Mouse (Mus musculus): Measurements from ENCODE around the gene Mgat4c. TPM values are rescaled to one million over a fixed set of nuclear protein-coding genes. Genes with fewer than 3 reads are reported as not detected.

Gene Mgat4c
- polyA plus RNA-seq (2015; fragmentation: Nextera tagmentation; extraction: Ambion mirVana) = 27.0 and 32.9 TPM in 2 replicates

GRCm38 (mm10) chr10:101681437-101681912 is at the start of gene Mgat4c:
Gene Mgat4c (plus strand): TSS chr10:101681487.
- H3K9me3 ChIP-seq = no peaks in the 10 kb centered on the region

DNA sequence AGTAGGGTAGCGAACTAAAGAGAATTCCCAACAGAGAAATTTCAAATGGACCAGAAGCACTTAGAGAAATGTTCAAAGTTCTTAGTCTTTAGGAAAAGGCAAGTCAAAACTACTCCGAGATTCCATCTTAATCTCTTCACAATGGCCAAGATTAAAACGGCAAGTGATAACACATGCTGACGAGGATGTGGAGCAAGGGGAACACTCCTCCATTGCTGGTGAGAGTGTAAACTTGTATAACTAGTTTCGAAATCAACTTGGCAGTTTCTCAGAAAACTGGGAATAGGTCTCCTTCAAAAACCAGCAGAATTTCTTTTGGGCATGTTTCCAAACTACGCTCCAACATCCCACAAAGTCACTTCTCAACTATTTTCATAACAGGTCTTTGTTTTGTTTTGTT is 46.0 kb upstream of the Mgat4c start:
- WGBS = 84% methylated on average over 6 of the region's 6 CpGs

More at GRCm38 (mm10) chr10:101681437-101681912, at the start of gene Mgat4c:
- Histone ChIP-seq H3K4me2 (replicated peaks) (peak within 1 kb of the TSS; percentile 30), H3K4me1 (replicated peaks) (no peaks in the 10 kb centered on the region), H3K27ac (peak within 1 kb of the TSS; percentile 54), H3K36me3 (no peaks in the 10 kb centered on the region), H3K9ac (replicated peaks) (no peak within 1 kb of the TSS; the same call in 1 of the 2 replicates), H3K4me3 (replicated peaks) (peak within 1 kb of the TSS; percentile 18), H3K27me3 (no peaks in the 10 kb centered on the region)
- peak; percentile 67 for ATAC-seq
- 41% methylated on average over 6 of the region's 6 CpGs for WGBS

DNA sequence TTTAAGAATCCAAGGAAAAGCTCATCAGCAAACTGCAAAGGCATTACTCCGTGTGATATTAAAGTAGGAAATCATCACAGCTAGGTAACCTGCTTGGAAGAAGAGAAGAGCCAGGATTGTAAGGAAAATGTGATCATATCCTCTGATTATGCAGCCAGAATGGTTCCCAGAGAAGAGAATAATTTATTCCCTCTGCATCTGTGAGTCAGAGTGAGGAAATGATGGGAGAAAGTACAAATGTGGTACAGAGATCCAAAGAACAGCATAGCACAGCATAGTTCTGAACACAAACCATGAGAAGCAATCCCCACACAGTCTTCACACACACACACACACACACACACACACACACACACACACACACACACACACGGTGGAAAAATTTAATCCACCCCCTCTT is 40.2 kb upstream of the Mgat4c start:
- Histone ChIP-seq H3K27me3 (no peaks in the 10 kb centered on the region), H3K4me2 (replicated peaks) (no peak overlapping the region), H3K9ac (replicated peaks) (no peak overlapping the region), H3K4me1 (replicated peaks) (no peaks in the 10 kb centered on the region), H3K9me3 (no peaks in the 10 kb centered on the region), H3K4me3 (replicated peaks) (no peak overlapping the region), H3K27ac (no peak overlapping the region), H3K36me3 (no peaks in the 10 kb centered on the region)
- ATAC-seq = no peak
- 60% methylated on average over 2 of the region's 2 CpGs for WGBS

More for the DNA sequence above, 46.0 kb upstream of the Mgat4c start:
- Histone ChIP-seq H3K4me2 (replicated peaks) (no peak overlapping the region), H3K9ac (replicated peaks) (no peak overlapping the region), H3K4me3 (replicated peaks) (no peak overlapping the region), H3K36me3 (no peaks in the 10 kb centered on the region), H3K27me3 (no peaks in the 10 kb centered on the region), H3K4me1 (replicated peaks) (no peaks in the 10 kb centered on the region), H3K27ac (no peak overlapping the region), H3K9me3 (no peaks in the 10 kb centered on the region)
- no peak for ATAC-seq

DNA sequence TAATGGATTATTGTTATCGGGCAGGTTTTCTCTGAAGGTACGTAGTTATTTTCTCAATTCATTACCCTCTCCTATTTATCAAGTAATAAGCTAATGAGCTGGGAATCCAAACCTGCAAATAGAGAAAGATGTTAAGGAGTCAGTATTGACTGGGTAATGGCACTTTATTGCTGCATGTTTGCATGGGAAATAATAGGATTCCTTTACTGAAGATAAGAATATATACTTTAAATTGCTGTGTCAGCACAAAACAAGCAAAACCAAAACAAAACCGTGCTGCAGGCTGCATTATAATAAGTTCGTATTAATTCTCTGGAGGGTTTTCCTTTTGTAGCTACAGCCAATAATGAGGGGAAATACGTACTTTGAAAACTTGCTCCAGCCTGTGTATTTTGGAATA is 627 bp downstream of the Mgat4c start:
- Histone ChIP-seq H3K4me3 (replicated peaks) (peak overlapping the region; percentile 18), H3K9ac (replicated peaks) (no peak overlapping the region; the same call in 1 of the 2 replicates), H3K36me3 (no peaks in the 10 kb centered on the region), H3K9me3 (no peaks in the 10 kb centered on the region), H3K4me1 (replicated peaks) (no peaks in the 10 kb centered on the region), H3K27me3 (no peaks in the 10 kb centered on the region), H3K27ac (peak overlapping the region; percentile 54), H3K4me2 (replicated peaks) (peak overlapping the region; percentile 30)
- 57% methylated on average over 5 of the region's 5 CpGs for WGBS
- ATAC-seq = no peak

GRCm38 (mm10) chr10:101761828-101762227 is 80.5 kb downstream of the Mgat4c start:
- H3K9ac ChIP-seq (replicated peaks) = no peak overlapping the region
- WGBS = 86% methylated on average over 3 of the region's 3 CpGs
- no peak for ATAC-seq

GRCm38 (mm10) chr10:101770688-101771087 is 89.4 kb downstream of the Mgat4c start:
- H3K9ac ChIP-seq (replicated peaks) = no peak overlapping the region
- H3K27ac ChIP-seq = no peak overlapping the region
- H3K36me3 ChIP-seq = no peaks in the 10 kb centered on the region
- no peak for ATAC-seq
- no peak overlapping the region for H3K4me3 ChIP-seq (replicated peaks)
- no peaks in the 10 kb centered on the region for H3K9me3 ChIP-seq
- 87% methylated on average over 1 of the region's 1 CpGs for WGBS
- no peaks in the 10 kb centered on the region for H3K27me3 ChIP-seq
- H3K4me1 ChIP-seq (replicated peaks) = no peaks in the 10 kb centered on the region
- no peak overlapping the region for H3K4me2 ChIP-seq (replicated peaks)

More at GRCm38 (mm10) chr10:101761828-101762227, 80.5 kb downstream of the Mgat4c start:
- H3K9me3 ChIP-seq = no peaks in the 10 kb centered on the region
- H3K4me1 ChIP-seq (replicated peaks) = no peaks in the 10 kb centered on the region
- no peak overlapping the region for H3K4me2 ChIP-seq (replicated peaks)
- H3K27ac ChIP-seq = no peak overlapping the region
- no peaks in the 10 kb centered on the region for H3K36me3 ChIP-seq
- H3K27me3 ChIP-seq = no peaks in the 10 kb centered on the region
- no peak overlapping the region for H3K4me3 ChIP-seq (replicated peaks)

DNA sequence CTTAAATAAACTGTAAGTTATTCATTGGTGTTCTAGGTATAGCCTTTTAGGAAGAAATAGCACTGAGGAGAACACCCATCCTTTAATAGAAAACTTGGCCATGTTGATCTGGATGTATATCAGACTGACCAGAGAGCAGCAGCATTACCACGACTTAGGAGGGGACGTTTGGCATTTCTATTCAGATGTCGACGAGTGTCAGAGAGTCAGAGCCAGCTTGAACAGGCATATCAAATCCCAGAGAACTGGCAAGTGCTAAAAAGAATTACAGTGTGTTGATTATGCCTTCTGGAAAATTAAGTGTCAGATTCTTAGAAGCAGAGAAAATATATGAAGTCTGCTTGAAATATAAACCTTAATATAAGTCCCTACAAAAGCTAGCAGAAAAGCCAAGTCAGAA is 89.9 kb downstream of the Mgat4c start:
- Histone ChIP-seq H3K9ac (replicated peaks) (no peak overlapping the region), H3K36me3 (no peaks in the 10 kb centered on the region), H3K9me3 (no peaks in the 10 kb centered on the region), H3K4me2 (replicated peaks) (no peak overlapping the region), H3K4me1 (replicated peaks) (no peaks in the 10 kb centered on the region), H3K4me3 (replicated peaks) (no peak overlapping the region), H3K27ac (no peak overlapping the region), H3K27me3 (no peaks in the 10 kb centered on the region)
- no peak for ATAC-seq
- 75% methylated on average over 4 of the region's 4 CpGs for WGBS

DNA sequence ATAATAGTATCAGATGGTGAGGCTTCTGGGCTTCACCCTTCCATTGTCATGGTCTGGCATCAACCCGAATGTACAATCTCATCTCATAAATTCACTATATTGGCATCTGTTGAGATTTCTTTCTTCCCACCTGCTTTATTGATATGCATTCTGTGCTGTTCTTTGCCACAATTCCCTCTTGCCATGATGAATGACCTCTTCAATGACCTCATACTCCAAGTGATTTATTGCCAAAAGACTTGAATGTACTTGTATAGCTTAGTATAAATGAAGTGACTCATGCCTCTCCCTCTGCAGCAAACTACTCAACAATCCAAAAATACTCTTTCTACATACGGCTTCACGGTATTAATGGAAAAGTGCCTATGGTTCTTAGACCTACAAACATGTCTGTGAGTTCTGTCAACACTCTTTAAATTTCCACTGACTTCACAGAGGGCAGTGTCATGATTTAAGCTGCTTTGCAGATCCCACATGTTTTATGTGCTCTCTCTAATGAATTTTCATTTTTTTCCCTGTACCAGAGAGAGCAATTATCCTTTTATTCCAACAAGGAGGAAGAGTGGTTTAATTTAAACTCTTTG is 102.0 kb downstream of the Mgat4c start:
- no peaks in the 10 kb centered on the region for H3K36me3 ChIP-seq
- no peaks in the 10 kb centered on the region for H3K4me1 ChIP-seq (replicated peaks)
- no peaks in the 10 kb centered on the region for H3K9me3 ChIP-seq
- H3K27me3 ChIP-seq = no peaks in the 10 kb centered on the region
- H3K4me2 ChIP-seq (replicated peaks) = no peak overlapping the region
- 81% methylated on average over 3 of the region's 3 CpGs for WGBS
- no peak overlapping the region for H3K4me3 ChIP-seq (replicated peaks)
- ATAC-seq = no peak
- no peak overlapping the region for H3K27ac ChIP-seq
- H3K9ac ChIP-seq (replicated peaks) = no peak overlapping the region

DNA sequence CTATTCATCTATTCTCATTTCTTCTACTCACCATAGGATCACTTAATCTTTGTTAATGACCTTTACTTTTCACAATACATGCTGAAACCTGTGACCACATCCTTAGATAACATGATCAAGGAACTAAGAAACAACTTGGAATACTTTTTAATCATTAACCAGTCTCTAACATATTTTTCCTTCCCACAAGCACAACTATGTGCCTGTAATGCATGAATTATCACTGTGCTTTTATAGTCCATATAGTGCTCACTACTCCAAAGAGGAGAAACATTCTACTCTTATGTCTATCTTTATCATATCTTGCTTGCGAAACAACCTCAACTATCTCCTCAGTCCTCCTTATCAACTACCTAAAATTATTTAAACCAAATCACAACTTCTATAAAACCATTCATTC is 114.2 kb downstream of the Mgat4c start:
- no peak overlapping the region for H3K4me2 ChIP-seq (replicated peaks)
- no peak for ATAC-seq
- WGBS = 92% methylated on average over 1 of the region's 1 CpGs
- H3K9ac ChIP-seq (replicated peaks) = no peak overlapping the region
- no peaks in the 10 kb centered on the region for H3K27me3 ChIP-seq
- no peak overlapping the region for H3K27ac ChIP-seq
- H3K36me3 ChIP-seq = no peaks in the 10 kb centered on the region
- H3K4me3 ChIP-seq (replicated peaks) = no peak overlapping the region
- no peaks in the 10 kb centered on the region; the same call in 1 of the 2 replicates for H3K4me1 ChIP-seq (replicated peaks)
- no peaks in the 10 kb centered on the region for H3K9me3 ChIP-seq

- Histone ChIP-seq H3K27me3 (no peaks in the 10 kb centered on the region), H3K36me3 (no peaks in the 10 kb centered on the region), H3K9me3 (no peaks in the 10 kb centered on the region), H3K4me1 (replicated peaks) (no peaks in the 10 kb centered on the region; the same call in 1 of the 2 replicates), H3K27ac (no peak overlapping the region), H3K9ac (replicated peaks) (no peak overlapping the region), H3K4me2 (replicated peaks) (no peak overlapping the region), H3K4me3 (replicated peaks) (no peak overlapping the region)
- no peak for ATAC-seq
- WGBS = 20% methylated on average over 2 of the region's 2 CpGs
Measured at GRCm38 (mm10) chr10:101798831-101799474, 117.7 kb downstream of the Mgat4c start.

GRCm38 (mm10) chr10:101808768-101809167 is 127.5 kb downstream of the Mgat4c start:
- 93% methylated on average over 2 of the region's 2 CpGs for WGBS
- Histone ChIP-seq H3K27me3 (no peaks in the 10 kb centered on the region), H3K4me3 (replicated peaks) (no peak overlapping the region), H3K27ac (no peak overlapping the region), H3K9me3 (no peaks in the 10 kb centered on the region), H3K4me2 (replicated peaks) (no peak overlapping the region), H3K4me1 (replicated peaks) (no peaks in the 10 kb centered on the region), H3K36me3 (no peaks in the 10 kb centered on the region), H3K9ac (replicated peaks) (no peak overlapping the region)
- no peak for ATAC-seq

GRCm38 (mm10) chr10:101816902-101817301 is 135.6 kb downstream of the Mgat4c start:
- H3K4me2 ChIP-seq (replicated peaks) = no peak overlapping the region

More at GRCm38 (mm10) chr10:101816902-101817301, 135.6 kb downstream of the Mgat4c start:
- peak; percentile 56; the same call in 1 of the 2 replicates for ATAC-seq
- no peaks in the 10 kb centered on the region for H3K4me1 ChIP-seq (replicated peaks)
- no peaks in the 10 kb centered on the region for H3K27me3 ChIP-seq
- H3K27ac ChIP-seq = no peak overlapping the region
- H3K9ac ChIP-seq (replicated peaks) = no peak overlapping the region
- H3K4me3 ChIP-seq (replicated peaks) = no peak overlapping the region
- no peaks in the 10 kb centered on the region for H3K36me3 ChIP-seq
- no peaks in the 10 kb centered on the region for H3K9me3 ChIP-seq
- WGBS = 62% methylated on average over 5 of the region's 5 CpGs

Data from midbrain, embryonic 13.5 days (tissue).